Mouse (Mus musculus) CH12.LX (cell line): Measurements from ENCODE around the gene Ptprf.

Experiments
- CTCF ChIP-seq, 2 experiments: IDR thresholded peaks in 1 of 2; conservative IDR thresholded peaks in 1 of 2; 2 replicates each; pipeline ENCODE4 v1.5.1; 2011 to 2012; ENCODE audit warnings: low read depth in 2 of 2, low read length in 2 of 2, improper control_type of control experiment in 1 of 2, inconsistent platforms in 1 of 2, mild to moderate bottlenecking in 1 of 2, moderate library complexity in 1 of 2
- MEF2A ChIP-seq: IDR thresholded peaks from 2 replicates; pipeline ENCODE4 v1.6.1; 2014; ENCODE audit warnings: low read depth, mild to moderate bottlenecking, inconsistent platforms, low read length, improper control_type of control experiment, borderline replicate concordance
- TBP ChIP-seq: conservative IDR thresholded peaks from 2 replicates; pipeline ENCODE4 v1.6.1; 2011; ENCODE audit warnings: low read depth, low read length, improper control_type of control experiment
- ZMIZ1 ChIP-seq: IDR thresholded peaks from 2 replicates; pipeline ENCODE4 v1.6.1; 2012; ENCODE audit warnings: low read depth, mild to moderate bottlenecking, inconsistent platforms, low read length, improper control_type of control experiment

GRCm38 (mm10) chr4:118274521-118274920 is 16.7 kb downstream of the Ptprf start:
- TF ChIP-seq CTCF (conservative IDR thresholded peaks at IDR 0.05 in 1 of 2, IDR thresholded peaks at IDR 0.05 in 1 of 2; ENCODE audit: low read depth in 2 of 2, low read length in 2 of 2): no peak
- TF ChIP-seq TBP: no peak
- no peak for TF ChIP-seq ZMIZ1
- TF ChIP-seq MEF2A: no peak
